Mouse (Mus musculus) retina, postnatal 7 days (tissue): ENCODE measurements around the gene Prdx4.
"Not testable (repeated sequence)": the region's sequence is repeated elsewhere in the genome, so short reads cannot be mapped to it uniquely, and the experiment has no call there.

Experiments
- DNase-seq: peaks from one replicate; pipeline ENCODE4 v3.0.0-alpha.2; 2012; ENCODE audit warnings: low read depth, low spot score

Prdx4 gene

DNA sequence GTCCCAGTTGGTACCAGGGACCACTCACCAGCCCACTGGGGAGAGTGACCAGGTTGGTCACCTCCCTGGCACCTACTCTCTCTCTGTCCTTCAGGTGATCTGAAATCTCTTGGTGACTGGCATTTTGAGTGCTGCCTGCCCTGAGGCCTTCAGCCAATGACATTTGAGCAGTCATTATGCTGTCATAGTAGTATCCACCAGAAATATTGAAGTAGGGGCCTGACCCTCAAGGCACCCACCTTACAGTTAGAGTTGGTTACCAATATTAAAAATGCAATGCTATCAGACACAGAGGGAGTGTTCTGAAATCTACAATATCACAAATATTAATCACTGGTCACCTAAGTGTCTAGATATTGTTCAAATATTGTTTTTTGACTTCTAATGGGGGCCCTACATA is at the start of gene Prdx4:
Gene Prdx4 (minus strand): TSS at position 101 of the 400 bp plus-strand sequence.
- no peak for DNase-seq

DNA sequence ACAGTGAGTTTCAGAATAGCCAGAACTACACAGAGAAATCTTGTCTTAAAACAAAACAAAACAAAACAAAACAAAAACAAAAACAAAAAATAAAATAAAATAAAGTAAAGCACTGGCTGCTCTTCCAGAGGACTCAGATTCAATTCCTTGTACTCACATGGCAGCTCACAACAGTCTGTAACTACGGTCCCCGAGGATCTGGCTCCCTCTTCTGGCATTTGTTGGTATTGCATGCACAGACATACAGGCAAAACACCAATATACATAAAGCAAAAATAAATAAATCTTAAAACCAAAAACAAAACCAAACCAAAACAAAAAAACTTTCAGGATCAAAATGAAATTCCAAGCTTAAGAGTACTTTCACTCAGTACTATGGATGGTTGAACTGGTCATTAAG is 36.0 kb upstream of the Prdx4 start:
- DNase-seq = no peak

- DNase-seq = peak; percentile 20
Measured at GRCm38 (mm10) chrX:155375458-155375857, 34.9 kb upstream of the Prdx4 start.

- not testable (repeated sequence) for DNase-seq
Measured at GRCm38 (mm10) chrX:155370110-155370509, 29.6 kb upstream of the Prdx4 start.

GRCm38 (mm10) chrX:155365095-155365494 is 24.5 kb upstream of the Prdx4 start:
- no peak for DNase-seq

DNA sequence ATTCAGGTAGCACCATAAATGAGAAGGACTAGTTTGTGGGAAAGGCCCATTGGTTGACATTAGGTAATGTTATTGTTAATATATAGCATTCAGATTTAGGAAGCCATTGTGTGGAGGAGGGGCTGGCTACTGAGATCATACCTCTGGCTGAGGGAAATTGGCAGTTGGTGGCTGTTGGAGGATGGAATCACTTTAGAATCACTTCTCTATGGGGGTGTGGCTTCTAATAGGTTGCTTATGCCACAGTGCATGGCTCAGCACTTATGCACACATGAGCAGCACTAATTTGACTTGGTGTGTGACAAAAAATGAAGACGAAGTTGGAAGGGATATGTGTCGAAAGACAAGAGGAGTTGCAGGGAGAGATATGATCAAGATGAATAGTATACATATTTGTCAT is 5.7 kb upstream of the Prdx4 start:
- DNase-seq = no peak

DNA sequence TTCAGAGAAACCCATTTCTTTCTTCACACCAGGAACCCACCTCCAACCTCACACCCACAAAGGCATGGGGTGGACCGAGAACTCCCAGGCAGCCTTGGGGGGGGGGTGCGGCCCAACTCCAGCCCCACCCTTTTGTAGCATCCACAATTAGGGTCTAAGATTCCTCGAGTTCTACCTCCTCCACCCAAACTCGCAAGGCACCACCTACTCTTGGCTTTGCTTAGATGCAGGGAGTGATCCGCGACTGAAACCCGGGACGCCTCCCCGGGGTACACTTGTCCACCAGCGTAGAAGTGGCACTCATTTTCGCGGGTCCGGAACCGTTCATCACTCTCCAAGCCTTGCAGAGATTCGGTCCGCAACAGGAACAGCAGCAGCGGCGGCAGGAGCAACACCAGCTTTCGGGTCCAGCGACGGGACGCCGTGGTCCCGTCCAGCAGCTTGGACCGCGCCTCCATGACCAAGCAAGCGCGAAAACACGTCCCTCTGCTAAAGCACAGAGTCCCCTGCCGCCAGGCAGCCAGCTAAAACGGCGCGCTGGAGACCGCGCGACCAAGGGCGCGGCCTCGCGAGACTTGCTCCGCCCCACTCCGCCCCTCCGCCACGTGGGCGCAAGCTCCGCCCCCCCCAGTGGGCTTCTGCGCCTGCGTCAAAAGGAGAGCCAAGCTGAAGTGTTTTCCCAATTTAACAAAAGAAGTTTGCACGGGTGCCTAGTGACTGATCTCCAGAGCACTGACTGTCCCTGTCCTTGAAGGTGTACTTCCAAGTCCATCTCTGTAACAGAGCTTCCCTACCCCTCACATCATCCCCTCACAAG is 2.4 kb downstream of the Prdx4 start:
- DNase-seq = peak; percentile 53

GRCm38 (mm10) chrX:155337567-155337904 is 3.0 kb downstream of the Prdx4 start:
- no peak for DNase-seq

GRCm38 (mm10) chrX:155318005-155318404 is 22.5 kb downstream of the Prdx4 start:
- DNase-seq = no peak

DNA sequence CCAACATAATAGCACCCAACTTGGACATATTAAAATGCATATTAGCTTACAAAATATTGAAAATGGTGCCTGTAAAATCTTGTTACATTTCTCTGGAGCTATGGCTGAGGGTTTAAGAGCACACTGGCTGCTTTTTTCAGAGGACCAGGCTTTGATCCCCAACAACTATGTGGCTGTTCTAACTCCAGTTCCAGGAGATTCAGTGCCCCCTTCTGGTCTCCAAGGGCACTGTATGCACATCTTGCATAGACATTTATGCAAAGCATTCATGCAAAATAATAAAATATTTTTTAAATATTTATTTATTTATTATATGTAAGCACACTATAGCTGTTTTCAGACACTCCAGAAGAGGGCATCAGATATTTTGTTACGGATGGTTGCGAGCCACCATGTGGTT is 34.2 kb downstream of the Prdx4 start:
- DNase-seq = no peak

DNA sequence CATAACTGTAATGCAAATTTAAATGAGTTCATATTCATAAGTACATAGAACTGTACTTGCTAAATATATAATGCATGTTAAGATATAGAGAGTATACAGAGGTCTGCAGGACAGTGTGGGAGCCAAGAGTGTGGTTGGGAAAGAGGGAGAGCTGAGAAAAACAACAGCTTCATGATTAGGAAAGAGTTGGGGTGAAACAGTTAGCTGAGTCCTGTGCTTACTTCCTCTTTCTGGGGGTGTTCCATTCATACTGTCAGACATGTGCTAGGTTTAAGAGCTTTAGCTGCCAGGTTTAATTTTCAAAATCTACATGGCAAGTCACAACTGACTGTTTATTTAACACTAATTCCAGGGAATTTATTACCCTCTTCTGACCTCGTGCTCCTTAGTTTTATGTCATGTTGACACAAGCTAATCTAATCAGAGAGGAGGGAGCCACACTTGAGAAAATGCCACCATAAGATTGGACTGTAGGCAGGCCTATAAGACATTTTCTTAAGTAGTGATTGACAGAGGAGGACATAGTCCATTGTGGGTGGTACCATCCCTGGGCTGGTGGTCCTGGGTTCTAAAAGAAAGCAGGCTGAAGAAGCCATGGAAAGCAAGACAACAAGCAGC is 60.0 kb downstream of the Prdx4 start:
- no peak for DNase-seq

- no peak for DNase-seq
Measured at GRCm38 (mm10) chrX:155278483-155278882, 62.1 kb downstream of the Prdx4 start.
